ENCODE assay signal across 8 mouse cellular contexts in the genomic region with DNA sequence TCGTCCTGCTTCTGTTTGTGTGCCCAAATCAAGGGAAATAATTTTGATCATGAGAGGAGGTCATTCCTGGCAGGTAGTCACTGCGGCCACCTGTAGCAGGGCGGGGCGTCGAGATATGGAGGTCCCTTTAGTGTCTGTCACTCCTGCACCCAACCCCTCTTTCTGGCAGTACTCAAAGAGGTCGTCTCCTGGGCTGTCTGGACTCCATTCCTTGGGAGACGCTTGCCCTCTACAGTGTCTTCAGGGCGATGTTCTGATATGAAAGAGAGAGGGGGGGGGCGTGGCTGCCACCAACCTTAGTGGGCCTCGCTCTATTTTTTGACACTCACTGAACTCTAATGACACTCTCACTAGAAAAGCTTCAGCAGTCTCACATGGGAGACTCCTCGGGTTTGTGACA. TPM values are rescaled to one million over a fixed set of nuclear protein-coding genes. Genes with fewer than 3 reads are reported as not detected.
A peak's percentile ranks its signal among the peaks of the same experiment; 100 is the strongest.
DNase-seq lines count a peak whose midpoint lies in the region; ATAC-seq and TF ChIP-seq lines count a peak whose summit lies in the region.

No protein-coding gene starts in this region.

- peak overlapping the region; percentile 88 for H3K27ac ChIP-seq in heart, embryonic 12.5 days (ENCODE audit: poor library complexity, severe bottlenecking)
- no peak overlapping the region for H3K27ac ChIP-seq in ES-Bruce4 (ENCODE audit: insufficient read depth, low read length)
- peak overlapping the region; percentile 79 for H3K27ac ChIP-seq in forebrain, embryonic 14.5 days (ENCODE audit: low read depth, low read length)
- peak overlapping the region; percentile 77 for H3K27ac ChIP-seq in liver, embryonic 15.5 days (replicated peaks)

- H3K27me3 ChIP-seq in heart, embryonic 12.5 days (replicated peaks) = peaks cover 14% of the 10 kb centered on the region
- no peaks in the 10 kb centered on the region for H3K27me3 ChIP-seq in ES-Bruce4 (ENCODE audit: control insufficient read depth, insufficient read depth, low read length, poor library complexity, severe bottlenecking)
- no peaks in the 10 kb centered on the region for H3K27me3 ChIP-seq in forebrain, embryonic 14.5 days (replicated peaks; ENCODE audit: control insufficient read depth, insufficient read depth, low read length)
- no peaks in the 10 kb centered on the region for H3K27me3 ChIP-seq in liver, embryonic 15.5 days

- peak overlapping the region; percentile 92 for H3K4me2 ChIP-seq in heart, embryonic 12.5 days
- H3K4me2 ChIP-seq in forebrain, embryonic 14.5 days (ENCODE audit: low read length) = peak overlapping the region; percentile 92
- H3K4me2 ChIP-seq in liver, embryonic 15.5 days = peak overlapping the region; percentile 97

- no peak for TF ChIP-seq POLR2A in ES-Bruce4 (IDR thresholded peaks at IDR 0.05; ENCODE audit: insufficient read depth, low read length)

- intact Hi-C loops in heart, postnatal 25 days (cut with DNase I) = no loop called here

- peak overlapping the region; percentile 83 for H3K9ac ChIP-seq in heart, embryonic 12.5 days
- peak overlapping the region; percentile 43; the same call in 1 of the 2 replicates for H3K9ac ChIP-seq in ES-Bruce4 (ENCODE audit: low read depth, poor library complexity, severe bottlenecking)
- peak overlapping the region; percentile 71 for H3K9ac ChIP-seq in forebrain, embryonic 14.5 days (ENCODE audit: low read length)
- peak overlapping the region; percentile 74 for H3K9ac ChIP-seq in liver, embryonic 15.5 days

- no peaks in the 10 kb centered on the region for H3K9me3 ChIP-seq in heart, embryonic 12.5 days (replicated peaks)
- H3K9me3 ChIP-seq in ES-Bruce4 (replicated peaks; ENCODE audit: control insufficient read depth, insufficient read depth, low read length, poor library complexity, severe bottlenecking) = no peaks in the 10 kb centered on the region
- no peaks in the 10 kb centered on the region for H3K9me3 ChIP-seq in forebrain, embryonic 14.5 days (replicated peaks; ENCODE audit: control insufficient read depth, low read length)
- no peaks in the 10 kb centered on the region for H3K9me3 ChIP-seq in liver, embryonic 15.5 days (replicated peaks)

- 49% methylated on average over 11 of the region's 11 CpGs for WGBS in heart, embryonic 12.5 days
- 54% methylated on average over 11 of the region's 11 CpGs for WGBS in forebrain, embryonic 14.5 days
- WGBS in liver, embryonic 15.5 days (ENCODE audit: insufficient replicate concordance) = 33% methylated on average over 11 of the region's 11 CpGs

- peak overlapping the region; percentile 62 for H3K4me3 ChIP-seq in heart, embryonic 12.5 days
- H3K4me3 ChIP-seq in ES-Bruce4 (ENCODE audit: low read depth, low read length) = peak overlapping the region; percentile 75
- H3K4me3 ChIP-seq in forebrain, embryonic 14.5 days (ENCODE audit: low read depth, low read length) = peak overlapping the region; percentile 75
- H3K4me3 ChIP-seq in liver, embryonic 15.5 days (replicated peaks) = peak overlapping the region; percentile 67

- DNase-seq in heart, postnatal 25 days (ENCODE audit: low spot score) = no peak
- no peak for DNase-seq in forebrain, embryonic 14.5 days (ENCODE audit: low spot score)
- DNase-seq in layer of hippocampus, adult 9-11 months = no peak
- DNase-seq in adrenal gland, adult (ENCODE audit: inconsistent age in 2 of 2, low spot score in 1 of 2) = no peak

- TF ChIP-seq CTCF in ES-Bruce4 (IDR thresholded peaks at IDR 0.05; ENCODE audit: low read depth, low read length) = no peak

- peaks cover 22% of the 10 kb centered on the region for H3K4me1 ChIP-seq in heart, embryonic 12.5 days (replicated peaks)
- H3K4me1 ChIP-seq in ES-Bruce4 (ENCODE audit: control insufficient read depth, insufficient read depth, low read length) = no peaks in the 10 kb centered on the region
- peaks cover 18% of the 10 kb centered on the region for H3K4me1 ChIP-seq in forebrain, embryonic 14.5 days (ENCODE audit: control insufficient read depth, insufficient read depth, low read length)
- peaks cover 28% of the 10 kb centered on the region for H3K4me1 ChIP-seq in liver, embryonic 15.5 days (replicated peaks)

- no peak for TF ChIP-seq EP300 in ES-Bruce4 (IDR thresholded peaks at IDR 0.05; ENCODE audit: insufficient read depth, low read depth, low read length)

- peaks cover 19% of the 10 kb centered on the region for H3K36me3 ChIP-seq in heart, embryonic 12.5 days
- no peaks in the 10 kb centered on the region for H3K36me3 ChIP-seq in ES-Bruce4 (ENCODE audit: control insufficient read depth, insufficient read depth, low read length, poor library complexity, severe bottlenecking)
- peaks cover 17% of the 10 kb centered on the region for H3K36me3 ChIP-seq in forebrain, embryonic 14.5 days (ENCODE audit: control insufficient read depth, insufficient read depth, low read length)
- H3K36me3 ChIP-seq in liver, embryonic 15.5 days (replicated peaks) = peaks cover 17% of the 10 kb centered on the region

- no peak for ATAC-seq in heart, embryonic 12.5 days (ENCODE audit: insufficient number of reproducible peaks, low FRiP score)
- ATAC-seq in forebrain, embryonic 14.5 days = no peak; the same call in 1 of the 2 replicates
- ATAC-seq in liver, embryonic 15.5 days (ENCODE audit: insufficient read depth) = no peak
- ATAC-seq in erythroid progenitor cell, adult 5-6 weeks (replicated peaks; ENCODE audit: low FRiP score, poor library complexity, severe bottlenecking) = no peak

RNA-seq across cellular contexts. Expression of a gene that starts 0.9 kb away (rescaled TPM):
- 9.0 TPM in 2 replicates for polyA plus RNA-seq in heart, embryonic 12.5 days (2016; fragmentation: Nextera tagmentation; extraction: Ambion mirVana)
- 10 to 100 TPM; 15.7 to 18.2 TPM for total RNA-seq in heart, postnatal 25 days (2021)
- 7.2 and 8.2 TPM in 2 replicates for polyA plus RNA-seq in ES-Bruce4 (2011; ENCODE audit: insufficient read depth, insufficient read length, low read depth, missing spikeins)
- polyA plus RNA-seq in forebrain, embryonic 14.5 days (2014; fragmentation: Nextera tagmentation; extraction: Ambion mirVana) = 19.5 and 25.1 TPM in 2 replicates
- polyA plus RNA-seq in liver, embryonic 15.5 days (2015; fragmentation: Nextera tagmentation; extraction: Ambion mirVana) = 1.6 and 2.0 TPM in 2 replicates
- 1.1 and 1.3 TPM in 2 replicates for total RNA-seq in erythroid progenitor cell, adult 5-6 weeks (2015; ENCODE audit: low replicate concordance)
- total RNA-seq in erythroid progenitor cell, adult 5-6 weeks (2017; ENCODE audit: low replicate concordance) = 0.90 and 2.8 TPM in 2 replicates

RNA-seq across cellular contexts. Expression of a gene that starts 16.3 kb away (rescaled TPM):
- polyA plus RNA-seq in heart, embryonic 12.5 days (2016; fragmentation: Nextera tagmentation; extraction: Ambion mirVana) = not detected in 2 replicates
- total RNA-seq in heart, postnatal 25 days (2021) = not detected
- 1.1 TPM in 1 of 2 replicates, not detected in the other for polyA plus RNA-seq in ES-Bruce4 (2011; ENCODE audit: insufficient read depth, insufficient read length, low read depth, missing spikeins)
- 0.28 TPM in 1 of 2 replicates, not detected in the other for polyA plus RNA-seq in forebrain, embryonic 14.5 days (2014; fragmentation: Nextera tagmentation; extraction: Ambion mirVana)
- polyA plus RNA-seq in liver, embryonic 15.5 days (2015; fragmentation: Nextera tagmentation; extraction: Ambion mirVana) = not detected in 2 replicates
- not detected in 2 replicates for total RNA-seq in erythroid progenitor cell, adult 5-6 weeks (2015; ENCODE audit: low replicate concordance)
- not detected in 2 replicates for total RNA-seq in erythroid progenitor cell, adult 5-6 weeks (2017; ENCODE audit: low replicate concordance)

RNA-seq across cellular contexts. Expression of a gene that starts 16.5 kb away (rescaled TPM):
- polyA plus RNA-seq in heart, embryonic 12.5 days (2016; fragmentation: Nextera tagmentation; extraction: Ambion mirVana) = 70.5 and 71.7 TPM in 2 replicates
- 10 to 100 TPM; 27.8 to 27.9 TPM for total RNA-seq in heart, postnatal 25 days (2021)
- polyA plus RNA-seq in ES-Bruce4 (2011; ENCODE audit: insufficient read depth, insufficient read length, low read depth, missing spikeins) = 84.8 and 85.8 TPM in 2 replicates
- 65.1 and 66.6 TPM in 2 replicates for polyA plus RNA-seq in forebrain, embryonic 14.5 days (2014; fragmentation: Nextera tagmentation; extraction: Ambion mirVana)
- polyA plus RNA-seq in liver, embryonic 15.5 days (2015; fragmentation: Nextera tagmentation; extraction: Ambion mirVana) = 41.1 and 48.9 TPM in 2 replicates
- 37.1 and 39.4 TPM in 2 replicates for total RNA-seq in erythroid progenitor cell, adult 5-6 weeks (2015; ENCODE audit: low replicate concordance)
- 36.7 and 62.5 TPM in 2 replicates for total RNA-seq in erythroid progenitor cell, adult 5-6 weeks (2017; ENCODE audit: low replicate concordance)

RNA-seq across cellular contexts. Expression of a gene that starts 17.3 kb away (rescaled TPM):
- polyA plus RNA-seq in heart, embryonic 12.5 days (2016; fragmentation: Nextera tagmentation; extraction: Ambion mirVana) = 0.37 and 0.40 TPM in 2 replicates
- total RNA-seq in heart, postnatal 25 days (2021) = not detected
- polyA plus RNA-seq in ES-Bruce4 (2011; ENCODE audit: insufficient read depth, insufficient read length, low read depth, missing spikeins) = not detected in 2 replicates
- polyA plus RNA-seq in forebrain, embryonic 14.5 days (2014; fragmentation: Nextera tagmentation; extraction: Ambion mirVana) = 0.20 and 0.45 TPM in 2 replicates
- not detected in 2 replicates for polyA plus RNA-seq in liver, embryonic 15.5 days (2015; fragmentation: Nextera tagmentation; extraction: Ambion mirVana)
- total RNA-seq in erythroid progenitor cell, adult 5-6 weeks (2015; ENCODE audit: low replicate concordance) = not detected in 2 replicates
- total RNA-seq in erythroid progenitor cell, adult 5-6 weeks (2017; ENCODE audit: low replicate concordance) = not detected in 2 replicates

RNA-seq across cellular contexts. Expression of a gene that starts 22.8 kb away (rescaled TPM):
- polyA plus RNA-seq in heart, embryonic 12.5 days (2016; fragmentation: Nextera tagmentation; extraction: Ambion mirVana) = 31.9 and 35.8 TPM in 2 replicates
- 10 to 100 TPM; 15.1 to 15.6 TPM for total RNA-seq in heart, postnatal 25 days (2021)
- 12.3 and 13.1 TPM in 2 replicates for polyA plus RNA-seq in ES-Bruce4 (2011; ENCODE audit: insufficient read depth, insufficient read length, low read depth, missing spikeins)
- polyA plus RNA-seq in forebrain, embryonic 14.5 days (2014; fragmentation: Nextera tagmentation; extraction: Ambion mirVana) = 178 and 205 TPM in 2 replicates
- 4.2 and 4.5 TPM in 2 replicates for polyA plus RNA-seq in liver, embryonic 15.5 days (2015; fragmentation: Nextera tagmentation; extraction: Ambion mirVana)
- total RNA-seq in erythroid progenitor cell, adult 5-6 weeks (2015; ENCODE audit: low replicate concordance) = 0.84 TPM in 1 of 2 replicates, not detected in the other
- total RNA-seq in erythroid progenitor cell, adult 5-6 weeks (2017; ENCODE audit: low replicate concordance) = 2.0 TPM in 1 of 2 replicates, not detected in the other
